Mouse (Mus musculus): ENCODE data around the gene Sae1.
A peak's percentile ranks its signal among the peaks of the same experiment; 100 is the strongest.
"Not testable (repeated sequence)": the region's sequence is repeated elsewhere in the genome, so short reads cannot be mapped to it uniquely, and the experiment has no call there.

Gene Sae1

GRCm38 (mm10) chr7:16310521-16311452 is 76.8 kb downstream of the Sae1 start:
- DNase-seq (ENCODE audit: low read depth, low spot score): peak; percentile 87

GRCm38 (mm10) chr7:16310020-16310520 is 77.5 kb downstream of the Sae1 start:
- peak; percentile 87 for DNase-seq (ENCODE audit: low read depth, low spot score)

GRCm38 (mm10) chr7:16309318-16310019 is 78.1 kb downstream of the Sae1 start:
- peak; percentile 84 for DNase-seq (ENCODE audit: low read depth, low spot score)

GRCm38 (mm10) chr7:16308555-16309317 is 78.9 kb downstream of the Sae1 start:
- no peak for DNase-seq (ENCODE audit: low read depth, low spot score)

- not testable (repeated sequence) for DNase-seq (ENCODE audit: low read depth, low spot score)
Measured at GRCm38 (mm10) chr7:16308093-16308492, 79.5 kb downstream of the Sae1 start, which contains the start of gene Bbc3. Gene Bbc3, plus strand, starts transcription at chr7:16308393.

GRCm38 (mm10) chr7:16307141-16307540 is 80.5 kb downstream of the Sae1 start:
- DNase-seq (ENCODE audit: low read depth, low spot score): not testable (repeated sequence)

- DNase-seq (ENCODE audit: low read depth, low spot score): peak; percentile 98
Measured at GRCm38 (mm10) chr7:16299419-16300035, 88.1 kb downstream of the Sae1 start.

GRCm38 (mm10) chr7:16298927-16299326 is 88.7 kb downstream of the Sae1 start:
- no peak for DNase-seq (ENCODE audit: low read depth, low spot score)

GRCm38 (mm10) chr7:16297616-16298015 is 90.0 kb downstream of the Sae1 start:
- DNase-seq (ENCODE audit: low read depth, low spot score): no peak

GRCm38 (mm10) chr7:16296766-16297390 is 90.7 kb downstream of the Sae1 start:
- DNase-seq (ENCODE audit: low read depth, low spot score): peak; percentile 97

- no peak for DNase-seq (ENCODE audit: low read depth, low spot score)
Measured at GRCm38 (mm10) chr7:16296146-16296545, 91.5 kb downstream of the Sae1 start.

GRCm38 (mm10) chr7:16295321-16295900 is 92.2 kb downstream of the Sae1 start:
- DNase-seq (ENCODE audit: low read depth, low spot score): peak; percentile 97

- peak; percentile 97 for DNase-seq (ENCODE audit: low read depth, low spot score)
Measured at GRCm38 (mm10) chr7:16294837-16295236, 92.8 kb downstream of the Sae1 start.

- DNase-seq (ENCODE audit: low read depth, low spot score): peak; percentile 71
Measured at GRCm38 (mm10) chr7:16294346-16294745, 93.3 kb downstream of the Sae1 start.

- DNase-seq (ENCODE audit: low read depth, low spot score): no peak
Measured at GRCm38 (mm10) chr7:16287791-16288190, 99.8 kb downstream of the Sae1 start.

- no peak for DNase-seq (ENCODE audit: low read depth, low spot score)
Measured at GRCm38 (mm10) chr7:16287016-16287415, 100.6 kb downstream of the Sae1 start.

- DNase-seq (ENCODE audit: low read depth, low spot score): peak; percentile 98
Measured at GRCm38 (mm10) chr7:16286026-16286961, 101.3 kb downstream of the Sae1 start, which contains the start of gene Ccdc9. Gene Ccdc9, minus strand, starts transcription at chr7:16286795.

GRCm38 (mm10) chr7:16285450-16286025 is 102.1 kb downstream of the Sae1 start:
- DNase-seq (ENCODE audit: low read depth, low spot score): peak; percentile 32

- DNase-seq (ENCODE audit: low read depth, low spot score): no peak
Measured at GRCm38 (mm10) chr7:16284904-16285303, 102.7 kb downstream of the Sae1 start.

Measured in brain, adult 2 months (tissue).